17 mouse cellular contexts compared by ENCODE assay signal in the genomic region with DNA sequence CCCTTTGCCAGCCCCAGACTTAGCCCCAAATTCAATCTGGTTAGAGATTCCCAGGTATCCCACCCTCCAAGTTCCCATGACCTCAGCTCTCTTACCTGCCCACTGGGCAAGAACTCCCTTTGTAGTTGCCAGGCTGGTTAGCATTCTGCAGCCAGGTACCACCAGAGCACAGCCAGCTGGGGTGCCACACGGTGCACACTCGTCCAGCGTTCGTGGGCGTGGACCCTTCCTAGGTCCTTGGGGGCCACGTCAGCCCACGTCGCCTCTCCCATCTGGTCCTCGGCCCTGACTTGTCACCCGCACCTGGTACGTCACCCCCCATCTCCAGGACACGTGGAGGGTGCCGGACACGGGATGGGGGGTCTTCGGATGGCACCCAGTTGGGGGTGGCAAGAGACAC. TPM values are rescaled to one million over a fixed set of nuclear protein-coding genes. Genes with fewer than 3 reads are reported as not detected.
DNase-seq lines count a peak whose midpoint lies in the region; ATAC-seq and TF ChIP-seq lines count a peak whose summit lies in the region.
"Had no signal": no experiment of that assay in that cellular context is flagged by ENCODE, and none has a peak within 500 bp of the region (broad histone marks: within the 10 kb centered on the region; RNA-seq: fewer than 3 reads in every experiment).

No protein-coding gene starts in this region.

- H3K4me1 ChIP-seq in forebrain, embryonic 13.5 days = peaks cover 37% of the 10 kb centered on the region
- H3K4me1 ChIP-seq in forebrain, embryonic 10.5 days = peaks cover 27% of the 10 kb centered on the region
- H3K4me1 ChIP-seq in midbrain, embryonic 11.5 days (ENCODE audit: control insufficient read depth, insufficient read depth, low read length) = peaks cover 8% of the 10 kb centered on the region
- H3K4me1 ChIP-seq in midbrain, embryonic 16.5 days (ENCODE audit: control insufficient read depth, insufficient read depth, low read length) = peaks cover 9% of the 10 kb centered on the region
- peaks cover 47% of the 10 kb centered on the region for H3K4me1 ChIP-seq in forebrain, embryonic 15.5 days
- H3K4me1 ChIP-seq in olfactory bulb, adult 2 months (ENCODE audit: control insufficient read depth, insufficient read depth, low read length) = peaks cover 69% of the 10 kb centered on the region

- TF ChIP-seq POLR2A in olfactory bulb, adult 2 months (IDR thresholded peaks at IDR 0.05; ENCODE audit: insufficient read depth, low read depth, low read length) = no peak

- peak overlapping the region; percentile 34; the same call in 1 of the 2 replicates for H3K9ac ChIP-seq in forebrain, embryonic 13.5 days
- no peak overlapping the region for H3K9ac ChIP-seq in midbrain, embryonic 11.5 days (ENCODE audit: low read length)
- no peak overlapping the region; the same call in 1 of the 2 replicates for H3K9ac ChIP-seq in midbrain, embryonic 16.5 days (ENCODE audit: low read depth, low read length)
- no peak overlapping the region for H3K9ac ChIP-seq in forebrain, embryonic 15.5 days (replicated peaks)
- H3K9ac ChIP-seq: limb, embryonic 15.5 days had no signal

- H3K4me2 ChIP-seq in forebrain, embryonic 13.5 days = peak overlapping the region; percentile 43
- H3K4me2 ChIP-seq in midbrain, embryonic 11.5 days = no peak overlapping the region
- no peak overlapping the region for H3K4me2 ChIP-seq in midbrain, embryonic 16.5 days (ENCODE audit: low read length)
- peak overlapping the region; percentile 40 for H3K4me2 ChIP-seq in forebrain, embryonic 15.5 days (replicated peaks)
- H3K4me2 ChIP-seq: limb, embryonic 15.5 days had no signal

- intact Hi-C loops in gastrocnemius, adult 2 months (cut with DNase I) = no loop called here

- 79% methylated on average over 15 of the region's 15 CpGs for WGBS in forebrain, embryonic 13.5 days
- WGBS in forebrain, embryonic 10.5 days = 85% methylated on average over 15 of the region's 15 CpGs
- WGBS in midbrain, embryonic 11.5 days = 80% methylated on average over 15 of the region's 15 CpGs
- WGBS in midbrain, embryonic 16.5 days = 82% methylated on average over 15 of the region's 15 CpGs
- 73% methylated on average over 15 of the region's 15 CpGs for WGBS in forebrain, embryonic 15.5 days
- WGBS in olfactory bulb, adult 2 months = 42% methylated on average over 15 of the region's 15 CpGs

- no peak for ATAC-seq in forebrain, embryonic 13.5 days
- no peak for ATAC-seq in midbrain, embryonic 11.5 days (ENCODE audit: low FRiP score)
- ATAC-seq in midbrain, embryonic 16.5 days = no peak
- ATAC-seq in forebrain, embryonic 15.5 days (replicated peaks) = no peak
- ATAC-seq: activated CD4-positive, CD25-positive, alpha-beta regulatory T cell, adult 4 months had no signal

- TF ChIP-seq CTCF in olfactory bulb, adult 2 months (IDR thresholded peaks at IDR 0.05; ENCODE audit: insufficient read depth, low read depth, low read length) = no peak
- TF ChIP-seq CTCF in gastrocnemius, adult 2 months (IDR thresholded peaks at IDR 0.05) = no peak

- H3K4me3 ChIP-seq in forebrain, embryonic 13.5 days = no peak overlapping the region
- no peak overlapping the region for H3K4me3 ChIP-seq in forebrain, embryonic 10.5 days
- no peak overlapping the region for H3K4me3 ChIP-seq in midbrain, embryonic 11.5 days (ENCODE audit: low read depth, low read length)
- no peak overlapping the region for H3K4me3 ChIP-seq in midbrain, embryonic 16.5 days (ENCODE audit: low read depth, low read length)
- no peak overlapping the region for H3K4me3 ChIP-seq in forebrain, embryonic 15.5 days
- peak overlapping the region; percentile 52 for H3K4me3 ChIP-seq in olfactory bulb, adult 2 months (ENCODE audit: insufficient read depth, low read depth, low read length)
- H3K4me3 ChIP-seq in gastrocnemius, adult 2 months = no peak overlapping the region
- H3K4me3 ChIP-seq: limb, embryonic 15.5 days had no signal

- H3K27me3 ChIP-seq in forebrain, embryonic 13.5 days = no peaks in the 10 kb centered on the region
- H3K27me3 ChIP-seq in forebrain, embryonic 10.5 days (ENCODE audit: poor library complexity, severe bottlenecking) = peaks cover 60% of the 10 kb centered on the region
- H3K27me3 ChIP-seq in midbrain, embryonic 11.5 days (ENCODE audit: control insufficient read depth, insufficient read depth, low read length) = no peaks in the 10 kb centered on the region; the same call in 1 of the 2 replicates
- no peaks in the 10 kb centered on the region; the same call in 1 of the 2 replicates for H3K27me3 ChIP-seq in midbrain, embryonic 16.5 days (ENCODE audit: control insufficient read depth, insufficient read depth, low read depth, low read length)
- no peaks in the 10 kb centered on the region for H3K27me3 ChIP-seq in forebrain, embryonic 15.5 days

- no peak for DNase-seq in forebrain, embryonic 10.5 days (ENCODE audit: extremely low spot score, low spot score)
- peak; percentile 56 for DNase-seq in midbrain, embryonic 11.5 days (ENCODE audit: low spot score, missing footprints)
- DNase-seq in gastrocnemius, adult 2 months = no peak
- DNase-seq: kidney, adult 2 months; lung, adult 18-20 months; lung, postnatal 4 days; thymus, postnatal 25 days had no signal

- H3K36me3 ChIP-seq in forebrain, embryonic 13.5 days (ENCODE audit: poor library complexity, severe bottlenecking) = no peaks in the 10 kb centered on the region
- H3K36me3 ChIP-seq in forebrain, embryonic 10.5 days (replicated peaks) = no peaks in the 10 kb centered on the region
- H3K36me3 ChIP-seq in midbrain, embryonic 11.5 days (ENCODE audit: control insufficient read depth, insufficient read depth, low read length) = no peaks in the 10 kb centered on the region
- H3K36me3 ChIP-seq in midbrain, embryonic 16.5 days (ENCODE audit: control insufficient read depth, insufficient read depth, low read length) = no peaks in the 10 kb centered on the region
- no peaks in the 10 kb centered on the region for H3K36me3 ChIP-seq in forebrain, embryonic 15.5 days
- H3K36me3 ChIP-seq: limb, embryonic 15.5 days had no signal

- H3K9me3 ChIP-seq in forebrain, embryonic 13.5 days (replicated peaks) = no peaks in the 10 kb centered on the region
- no peaks in the 10 kb centered on the region for H3K9me3 ChIP-seq in forebrain, embryonic 10.5 days
- H3K9me3 ChIP-seq in midbrain, embryonic 11.5 days (ENCODE audit: control insufficient read depth, low read length) = no peaks in the 10 kb centered on the region
- H3K9me3 ChIP-seq in midbrain, embryonic 16.5 days (replicated peaks; ENCODE audit: control insufficient read depth, low read length, poor library complexity, severe bottlenecking) = no peaks in the 10 kb centered on the region
- no peaks in the 10 kb centered on the region for H3K9me3 ChIP-seq in forebrain, embryonic 15.5 days
- H3K9me3 ChIP-seq: limb, embryonic 15.5 days had no signal

- no peak overlapping the region for H3K27ac ChIP-seq in forebrain, embryonic 13.5 days
- no peak overlapping the region for H3K27ac ChIP-seq in forebrain, embryonic 10.5 days
- no peak overlapping the region for H3K27ac ChIP-seq in midbrain, embryonic 11.5 days (ENCODE audit: low read depth, low read length)
- no peak overlapping the region for H3K27ac ChIP-seq in midbrain, embryonic 16.5 days (ENCODE audit: low read length)
- peak overlapping the region; percentile 68 for H3K27ac ChIP-seq in forebrain, embryonic 15.5 days (replicated peaks)
- peak overlapping the region; percentile 97 for H3K27ac ChIP-seq in olfactory bulb, adult 2 months (ENCODE audit: insufficient read depth, low read depth, low read length)
- no peak overlapping the region for H3K27ac ChIP-seq in gastrocnemius, adult 2 months
- H3K27ac ChIP-seq: limb, embryonic 15.5 days; stomach, postnatal 0 days had no signal

RNA-seq across cellular contexts. Expression of a gene that starts 0.4 kb away (rescaled TPM):
- polyA plus RNA-seq in forebrain, embryonic 13.5 days (2015; fragmentation: Nextera tagmentation; extraction: Ambion mirVana) = 0.96 and 1.4 TPM in 2 replicates
- 0.09 TPM in 1 of 2 replicates, not detected in the other for polyA plus RNA-seq in forebrain, embryonic 10.5 days (2016; fragmentation: Nextera tagmentation; extraction: Ambion mirVana)
- polyA plus RNA-seq in midbrain, embryonic 11.5 days (2014; fragmentation: Nextera tagmentation; extraction: Ambion mirVana) = not detected in 2 replicates
- 0.15 and 0.16 TPM in 2 replicates for polyA plus RNA-seq in midbrain, embryonic 16.5 days (2015; fragmentation: Nextera tagmentation; extraction: Ambion mirVana)
- 1.0 and 1.4 TPM in 2 replicates for polyA plus RNA-seq in forebrain, embryonic 15.5 days (2015; fragmentation: Nextera tagmentation; extraction: Ambion mirVana)
- not detected in 2 replicates for polyA plus RNA-seq in olfactory bulb, adult 2 months (2012; ENCODE audit: insufficient read depth, insufficient read length, low replicate concordance, missing spikeins)
- total RNA-seq in gastrocnemius, adult 2 months (2021) = under 1 TPM in 1 of 2 experiments, not detected in 1; 0.05 TPM
- total RNA-seq: hematopoietic stem cell, adult 5-6 weeks had no signal
- polyA plus RNA-seq: activated CD4-positive, CD25-positive, alpha-beta regulatory T cell, adult 4 months; gonadal fat pad, adult 2 months; heart, embryonic 14.5 days had no signal

RNA-seq across cellular contexts. Expression of a gene that starts 12.8 kb away (rescaled TPM):
- polyA plus RNA-seq in forebrain, embryonic 13.5 days (2015; fragmentation: Nextera tagmentation; extraction: Ambion mirVana) = 4.1 and 5.8 TPM in 2 replicates
- 8.4 and 8.8 TPM in 2 replicates for polyA plus RNA-seq in forebrain, embryonic 10.5 days (2016; fragmentation: Nextera tagmentation; extraction: Ambion mirVana)
- polyA plus RNA-seq in midbrain, embryonic 11.5 days (2014; fragmentation: Nextera tagmentation; extraction: Ambion mirVana) = 10.5 and 12.1 TPM in 2 replicates
- 6.7 and 7.8 TPM in 2 replicates for polyA plus RNA-seq in midbrain, embryonic 16.5 days (2015; fragmentation: Nextera tagmentation; extraction: Ambion mirVana)
- polyA plus RNA-seq in forebrain, embryonic 15.5 days (2015; fragmentation: Nextera tagmentation; extraction: Ambion mirVana) = 4.2 and 4.9 TPM in 2 replicates
- not detected in 2 replicates for polyA plus RNA-seq in olfactory bulb, adult 2 months (2012; ENCODE audit: insufficient read depth, insufficient read length, low replicate concordance, missing spikeins)
- total RNA-seq in gastrocnemius, adult 2 months (2021) = 1 to 10 TPM; 2.7 to 7.6 TPM

RNA-seq across cellular contexts. Expression of a gene that starts 28.5 kb away (rescaled TPM):
- polyA plus RNA-seq in forebrain, embryonic 13.5 days (2015; fragmentation: Nextera tagmentation; extraction: Ambion mirVana) = 2.9 and 3.4 TPM in 2 replicates
- polyA plus RNA-seq in forebrain, embryonic 10.5 days (2016; fragmentation: Nextera tagmentation; extraction: Ambion mirVana) = 3.1 and 6.1 TPM in 2 replicates
- polyA plus RNA-seq in midbrain, embryonic 11.5 days (2014; fragmentation: Nextera tagmentation; extraction: Ambion mirVana) = 4.3 and 8.5 TPM in 2 replicates
- 1.8 and 2.3 TPM in 2 replicates for polyA plus RNA-seq in midbrain, embryonic 16.5 days (2015; fragmentation: Nextera tagmentation; extraction: Ambion mirVana)
- 3.1 and 7.5 TPM in 2 replicates for polyA plus RNA-seq in forebrain, embryonic 15.5 days (2015; fragmentation: Nextera tagmentation; extraction: Ambion mirVana)
- polyA plus RNA-seq in olfactory bulb, adult 2 months (2012; ENCODE audit: insufficient read depth, insufficient read length, low replicate concordance, missing spikeins) = 2,065 TPM in 1 of 2 replicates, not detected in the other
- 1 to 10 TPM; 1.4 to 1.7 TPM for total RNA-seq in gastrocnemius, adult 2 months (2021)

RNA-seq across cellular contexts. Expression of a gene that starts 49.0 kb away (rescaled TPM):
- polyA plus RNA-seq in forebrain, embryonic 13.5 days (2015; fragmentation: Nextera tagmentation; extraction: Ambion mirVana) = not detected in 2 replicates
- not detected in 2 replicates for polyA plus RNA-seq in forebrain, embryonic 10.5 days (2016; fragmentation: Nextera tagmentation; extraction: Ambion mirVana)
- polyA plus RNA-seq in midbrain, embryonic 11.5 days (2014; fragmentation: Nextera tagmentation; extraction: Ambion mirVana) = not detected in 2 replicates
- 0.20 TPM in 1 of 2 replicates, not detected in the other for polyA plus RNA-seq in midbrain, embryonic 16.5 days (2015; fragmentation: Nextera tagmentation; extraction: Ambion mirVana)
- polyA plus RNA-seq in forebrain, embryonic 15.5 days (2015; fragmentation: Nextera tagmentation; extraction: Ambion mirVana) = not detected in 2 replicates
- not detected in 2 replicates for polyA plus RNA-seq in olfactory bulb, adult 2 months (2012; ENCODE audit: insufficient read depth, insufficient read length, low replicate concordance, missing spikeins)
- total RNA-seq in gastrocnemius, adult 2 months (2021) = not detected

RNA-seq across cellular contexts. Expression of a gene that starts 52.8 kb away (rescaled TPM):
- polyA plus RNA-seq in forebrain, embryonic 13.5 days (2015; fragmentation: Nextera tagmentation; extraction: Ambion mirVana) = 3.1 and 3.4 TPM in 2 replicates
- 4.5 TPM in 2 replicates for polyA plus RNA-seq in forebrain, embryonic 10.5 days (2016; fragmentation: Nextera tagmentation; extraction: Ambion mirVana)
- 2.0 and 2.7 TPM in 2 replicates for polyA plus RNA-seq in midbrain, embryonic 11.5 days (2014; fragmentation: Nextera tagmentation; extraction: Ambion mirVana)
- polyA plus RNA-seq in midbrain, embryonic 16.5 days (2015; fragmentation: Nextera tagmentation; extraction: Ambion mirVana) = 5.0 and 5.3 TPM in 2 replicates
- polyA plus RNA-seq in forebrain, embryonic 15.5 days (2015; fragmentation: Nextera tagmentation; extraction: Ambion mirVana) = 4.1 and 5.3 TPM in 2 replicates
- not detected in 2 replicates for polyA plus RNA-seq in olfactory bulb, adult 2 months (2012; ENCODE audit: insufficient read depth, insufficient read length, low replicate concordance, missing spikeins)
- 1 to 10 TPM; 1.9 TPM for total RNA-seq in gastrocnemius, adult 2 months (2021)

Comparison
In these comparisons a context has a peak if more than half of its experiments do, and no peak if none do; other contexts are left out.
1. H3K27ac ChIP-seq: peak in forebrain, embryonic 15.5 days (single experiment) and olfactory bulb, adult 2 months (single experiment); none in forebrain, embryonic 13.5 days (single experiment), forebrain, embryonic 10.5 days (single experiment), midbrain, embryonic 11.5 days (single experiment), midbrain, embryonic 16.5 days (single experiment) and gastrocnemius, adult 2 months (single experiment).
2. H3K4me2 ChIP-seq: peak in forebrain, embryonic 13.5 days (single experiment) and forebrain, embryonic 15.5 days (single experiment); none in midbrain, embryonic 11.5 days (single experiment) and midbrain, embryonic 16.5 days (single experiment).
3. RNA of a gene that starts 28.5 kb away (polyA plus RNA-seq): 2,065 TPM in olfactory bulb, adult 2 months; 4.3 to 8.5 TPM in midbrain, embryonic 11.5 days, 3.1 to 7.5 TPM in forebrain, embryonic 15.5 days, 3.1 to 6.1 TPM in forebrain, embryonic 10.5 days, 2.9 to 3.4 TPM in forebrain, embryonic 13.5 days and 1.8 to 2.3 TPM in midbrain, embryonic 16.5 days; every median in the first group is over 10 times any median in the second.